Mouse (Mus musculus): ENCODE results near the gene Id3.

Id3 gene

GRCm38 (mm10) chr4:136124581-136124980, 18.7 kb upstream of the Id3 start:
- DNase-seq (ENCODE audit: low read depth) = no peak

DNA sequence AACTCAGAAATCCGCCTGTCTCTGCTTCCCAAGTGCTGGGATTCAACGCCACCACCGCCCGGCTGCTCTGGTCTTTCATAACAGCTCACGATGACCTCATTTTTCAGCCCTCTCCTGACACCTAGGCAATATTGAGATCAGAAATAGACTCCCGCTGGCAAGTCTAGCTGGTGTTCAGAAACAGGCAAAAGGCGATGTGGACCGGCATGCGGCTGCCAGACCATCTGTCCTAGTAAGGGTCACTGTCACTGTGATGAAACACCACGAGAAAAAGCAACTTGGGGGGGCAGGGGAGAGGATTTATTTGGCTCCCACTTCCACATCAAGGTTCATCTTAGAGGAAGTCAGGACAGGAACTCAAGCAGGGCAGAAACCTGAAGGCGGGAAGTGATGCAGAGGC, 17.8 kb upstream of the Id3 start:
- DNase-seq (ENCODE audit: low read depth) = no peak

DNA sequence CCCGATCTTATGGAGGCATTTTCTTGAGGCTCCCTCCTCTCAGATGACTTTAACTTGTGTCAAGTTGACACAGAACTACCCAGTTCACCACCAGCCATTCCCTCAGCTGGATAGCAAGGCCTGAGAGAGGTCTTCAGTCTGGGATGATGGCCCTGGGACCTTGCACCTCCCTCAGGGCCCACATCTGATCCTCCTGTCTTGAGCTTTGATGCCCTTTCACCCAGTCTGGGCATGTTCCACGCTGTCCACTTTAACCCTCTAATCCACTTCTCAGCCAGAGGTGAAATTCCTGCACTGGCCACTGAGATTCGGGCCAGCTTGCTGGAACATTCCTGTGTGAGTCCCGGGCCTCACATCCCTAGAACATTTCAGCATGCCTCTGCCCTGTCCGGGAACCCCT, 17.3 kb upstream of the Id3 start:
- DNase-seq (ENCODE audit: low read depth) = no peak

- DNase-seq (ENCODE audit: low read depth) = no peak
Measured at GRCm38 (mm10) chr4:136127670-136128069, 15.6 kb upstream of the Id3 start.

DNA sequence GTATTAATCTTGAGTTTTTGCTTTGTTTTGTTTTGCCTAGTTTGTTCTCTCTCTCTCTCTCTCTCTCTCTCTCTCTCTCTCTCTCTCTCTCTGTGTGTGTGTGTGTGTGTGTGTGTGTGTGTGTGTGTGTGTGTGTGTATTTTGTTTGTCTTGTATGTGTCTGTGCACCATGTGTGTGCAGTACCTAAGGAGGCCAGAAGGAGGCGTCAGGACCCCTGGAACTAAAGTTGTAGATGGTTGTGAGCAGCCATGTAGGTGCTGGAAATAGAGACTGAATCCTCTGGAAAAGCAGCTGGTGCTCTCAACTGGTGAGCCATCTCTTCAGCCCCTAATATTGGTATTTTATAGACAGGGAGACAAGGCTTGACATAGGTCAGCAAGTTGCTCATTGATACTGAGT, 13.5 kb upstream of the Id3 start:
- no peak for DNase-seq (ENCODE audit: low read depth)

DNA sequence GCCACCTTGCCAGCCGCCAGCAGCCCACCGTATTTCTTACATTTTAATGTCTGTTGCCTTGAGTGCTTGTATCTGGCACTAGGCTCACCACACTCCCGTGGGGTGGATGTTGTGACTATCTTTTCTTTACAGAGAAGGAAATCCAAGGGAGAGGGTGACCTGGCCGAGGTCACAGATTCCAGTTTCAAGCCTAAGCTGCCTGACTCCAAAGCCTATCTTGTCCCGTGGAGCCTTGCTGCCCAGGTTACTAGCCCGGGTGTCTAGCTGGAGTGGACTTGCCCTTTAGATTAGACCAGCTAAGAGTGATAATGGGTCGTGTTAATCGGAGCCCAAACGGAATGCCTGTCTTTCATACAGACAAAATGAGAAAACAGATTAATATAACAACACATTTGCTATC, 9.5 kb upstream of the Id3 start:
- DNase-seq (ENCODE audit: low read depth) = no peak

DNA sequence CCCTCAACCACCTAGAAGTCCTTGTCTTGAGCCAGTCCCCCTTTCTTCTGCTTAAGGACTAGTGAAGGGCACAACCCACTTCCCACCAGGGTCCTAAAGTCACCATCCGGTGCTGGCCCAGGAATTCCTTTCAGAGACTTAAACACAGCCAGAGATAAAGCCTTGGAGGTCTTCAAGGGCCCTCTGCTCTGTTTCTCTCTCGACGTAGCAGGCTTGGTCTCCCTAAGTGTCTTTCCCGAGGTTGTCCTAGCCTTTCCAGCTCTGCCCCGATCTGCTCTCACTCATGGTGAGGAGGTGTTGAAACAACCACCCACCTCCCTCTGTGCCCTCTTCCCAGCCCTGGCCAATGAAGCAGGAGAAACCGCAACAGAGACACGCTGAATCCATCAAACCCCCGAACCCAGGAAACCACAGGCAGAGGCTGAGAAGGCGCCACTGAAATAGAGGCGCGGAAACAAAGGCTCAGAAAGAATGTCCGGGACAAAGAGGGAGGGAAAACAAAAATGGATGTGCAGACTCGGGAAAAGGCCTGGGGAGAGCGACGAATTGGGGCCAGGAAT, 8.8 kb upstream of the Id3 start:
- DNase-seq (ENCODE audit: low read depth) = no peak

GRCm38 (mm10) chr4:136134978-136135873, 8.1 kb upstream of the Id3 start:
- DNase-seq (ENCODE audit: low read depth) = no peak

DNA sequence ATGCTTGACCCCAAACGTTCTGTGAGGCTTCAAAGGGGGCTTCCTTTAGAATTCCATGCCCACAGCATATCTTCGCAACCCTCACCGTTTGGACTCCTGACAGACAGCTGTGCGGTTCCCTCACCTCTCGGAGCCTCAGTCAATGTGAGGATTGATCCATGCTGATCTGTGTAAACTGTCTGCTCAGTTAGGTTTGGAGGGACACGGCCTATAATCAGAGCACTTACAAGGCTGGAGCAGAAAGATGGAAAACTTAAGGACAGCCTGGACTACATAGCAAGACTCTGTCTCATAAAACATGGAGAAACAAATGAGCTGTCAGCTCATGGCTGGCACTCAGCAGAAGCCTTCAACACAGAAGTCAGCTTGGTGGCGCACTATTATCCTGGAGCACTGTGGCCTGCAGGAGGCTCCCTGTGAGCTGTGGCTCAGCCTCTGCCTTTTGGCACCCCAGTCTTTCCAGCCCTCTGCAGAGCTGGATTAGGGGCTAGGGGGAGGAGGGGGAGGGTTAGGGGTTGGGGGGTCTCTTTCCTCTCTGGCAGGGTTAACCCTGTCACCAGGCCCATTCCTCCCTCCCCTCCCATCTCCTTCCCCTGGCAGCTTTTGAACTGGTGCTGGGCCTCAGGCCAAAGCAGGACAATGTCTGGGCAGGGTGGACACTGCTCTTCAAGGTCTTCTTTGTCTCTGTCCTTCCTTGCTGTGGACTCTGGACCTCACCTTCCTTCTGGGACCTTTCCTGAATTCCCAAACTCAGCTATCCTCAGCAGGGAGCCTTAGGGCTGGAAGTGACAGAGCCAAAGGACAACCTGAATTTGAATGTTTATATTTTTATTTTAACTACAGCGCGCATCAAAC, 7.2 kb upstream of the Id3 start:
- no peak for DNase-seq (ENCODE audit: low read depth)

DNA sequence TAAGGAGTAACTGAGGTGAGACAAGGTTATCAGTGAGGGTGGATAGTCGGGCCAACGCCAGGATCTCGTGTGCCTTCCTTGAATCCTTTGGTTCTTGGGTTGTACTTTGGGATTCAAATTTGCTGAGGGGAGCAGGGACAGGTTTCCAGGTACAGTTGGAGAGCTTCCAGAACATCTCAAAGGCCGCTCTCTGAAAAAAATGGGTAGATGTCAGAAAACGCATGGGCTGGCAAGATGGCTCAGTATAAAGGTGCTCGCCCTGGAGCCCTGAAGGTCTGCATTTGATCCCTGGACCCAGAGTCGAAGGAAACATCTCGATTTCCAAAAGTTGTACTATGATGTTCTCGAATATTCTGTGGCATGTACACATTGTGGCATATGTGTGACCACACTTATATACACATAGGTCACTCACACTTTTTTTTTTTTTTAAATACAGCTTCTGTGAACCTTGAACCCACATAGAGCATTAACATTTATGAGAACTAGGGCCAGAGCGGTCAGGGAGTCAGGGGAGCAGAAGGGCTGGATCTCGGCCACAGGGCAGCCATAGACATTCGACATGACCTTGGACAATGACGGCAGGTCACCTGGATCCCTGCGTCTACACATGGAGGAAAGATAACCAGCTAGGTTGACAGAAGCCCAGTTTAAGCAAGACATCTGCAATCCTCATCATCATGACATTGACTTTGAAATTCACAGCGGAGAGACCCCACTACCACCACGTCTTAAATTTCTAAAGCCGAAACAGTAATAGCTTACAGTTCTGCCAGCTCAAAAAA, 3.8 kb upstream of the Id3 start:
- DNase-seq (ENCODE audit: low read depth) = no peak

- DNase-seq (ENCODE audit: low read depth) = peak; percentile 99
Measured at GRCm38 (mm10) chr4:136140327-136141250, 2.7 kb upstream of the Id3 start.

- no peak for DNase-seq (ENCODE audit: low read depth)
Measured at GRCm38 (mm10) chr4:136142267-136143192, 767 bp upstream of the Id3 start.

GRCm38 (mm10) chr4:136144126-136144926, 1.0 kb downstream of the Id3 start:
- no peak for DNase-seq (ENCODE audit: low read depth)

DNA sequence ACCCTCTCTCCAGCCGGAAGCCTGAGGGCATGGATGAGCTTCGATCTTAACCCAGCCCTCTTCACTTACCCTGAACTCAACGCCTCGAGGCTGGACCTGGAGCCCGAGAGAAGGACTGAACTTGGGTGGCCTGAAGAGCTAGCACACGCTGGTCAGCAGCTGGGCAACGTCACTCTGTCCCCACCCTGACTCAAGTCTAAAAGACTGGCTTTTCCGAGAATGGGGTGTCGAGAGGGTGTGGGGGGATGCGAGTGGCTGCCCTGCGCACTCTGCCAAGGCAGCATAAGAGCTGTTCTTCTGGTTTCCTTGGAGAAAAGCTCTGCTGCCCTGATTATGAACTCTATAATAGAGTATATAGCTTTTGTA, 1.6 kb downstream of the Id3 start:
- no peak for DNase-seq (ENCODE audit: low read depth)

GRCm38 (mm10) chr4:136145362-136145885, 2.1 kb downstream of the Id3 start:
- no peak for DNase-seq (ENCODE audit: low read depth)

GRCm38 (mm10) chr4:136145991-136146711, 2.9 kb downstream of the Id3 start:
- no peak for DNase-seq (ENCODE audit: low read depth)

DNA sequence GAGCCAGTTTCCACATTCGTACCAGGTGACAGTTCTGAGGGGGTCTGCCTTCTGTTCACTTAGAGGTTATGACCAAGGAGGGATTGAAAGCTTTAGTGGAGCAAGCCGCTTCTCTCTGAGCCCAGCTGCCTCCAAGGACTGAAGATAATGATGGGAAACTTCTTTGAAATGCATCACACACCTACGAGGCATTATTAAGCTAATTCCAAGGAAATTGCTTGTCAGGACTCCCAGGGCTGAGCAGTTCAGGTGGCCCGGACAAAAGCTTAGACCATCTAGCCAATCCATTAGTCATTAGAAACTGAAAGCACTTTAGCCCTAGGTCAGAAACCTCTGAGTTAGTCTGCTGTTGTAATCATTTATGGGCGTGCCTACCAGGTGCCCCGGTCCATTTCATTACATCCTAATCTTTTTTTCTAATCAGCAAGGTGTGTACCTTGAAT, 3.4 kb downstream of the Id3 start:
- DNase-seq (ENCODE audit: low read depth) = peak; percentile 79
